Mouse (Mus musculus): ENCODE data around the gene Ppp1r3e. TPM values are rescaled to one million over a fixed set of nuclear protein-coding genes. Genes with fewer than 3 reads are reported as not detected.
A peak's percentile ranks its signal among the peaks of the same experiment; 100 is the strongest.

Gene Ppp1r3e
- polyA plus RNA-seq, 1 experiment from 2014 or later = 0.51 TPM

- no peaks in the 10 kb centered on the region for H3K9me3 ChIP-seq (replicated peaks; ENCODE audit: control insufficient read depth, low read length)
- H3K27me3 ChIP-seq (ENCODE audit: control insufficient read depth, insufficient read depth, low read depth, low read length) = no peaks in the 10 kb centered on the region
- no peak overlapping the region for H3K4me2 ChIP-seq (ENCODE audit: low read depth, low read length)
- WGBS (ENCODE audit: insufficient replicate concordance) = 80% methylated on average over 11 of the region's 11 CpGs
- no peak overlapping the region for H3K9ac ChIP-seq (ENCODE audit: low read depth, low read length)
- H3K36me3 ChIP-seq (ENCODE audit: control insufficient read depth, insufficient read depth) = no peaks in the 10 kb centered on the region
- no peak overlapping the region for H3K27ac ChIP-seq (ENCODE audit: low read length)
- ATAC-seq (ENCODE audit: low read depth) = no peak
- H3K4me1 ChIP-seq (ENCODE audit: control insufficient read depth, low read depth, low read length) = peaks cover 11% of the 10 kb centered on the region
- H3K4me3 ChIP-seq (ENCODE audit: low read depth, low read length) = no peak overlapping the region
Observed at GRCm38 (mm10) chr14:54885309-54885708, 8.0 kb upstream of the Ppp1r3e start.

DNA sequence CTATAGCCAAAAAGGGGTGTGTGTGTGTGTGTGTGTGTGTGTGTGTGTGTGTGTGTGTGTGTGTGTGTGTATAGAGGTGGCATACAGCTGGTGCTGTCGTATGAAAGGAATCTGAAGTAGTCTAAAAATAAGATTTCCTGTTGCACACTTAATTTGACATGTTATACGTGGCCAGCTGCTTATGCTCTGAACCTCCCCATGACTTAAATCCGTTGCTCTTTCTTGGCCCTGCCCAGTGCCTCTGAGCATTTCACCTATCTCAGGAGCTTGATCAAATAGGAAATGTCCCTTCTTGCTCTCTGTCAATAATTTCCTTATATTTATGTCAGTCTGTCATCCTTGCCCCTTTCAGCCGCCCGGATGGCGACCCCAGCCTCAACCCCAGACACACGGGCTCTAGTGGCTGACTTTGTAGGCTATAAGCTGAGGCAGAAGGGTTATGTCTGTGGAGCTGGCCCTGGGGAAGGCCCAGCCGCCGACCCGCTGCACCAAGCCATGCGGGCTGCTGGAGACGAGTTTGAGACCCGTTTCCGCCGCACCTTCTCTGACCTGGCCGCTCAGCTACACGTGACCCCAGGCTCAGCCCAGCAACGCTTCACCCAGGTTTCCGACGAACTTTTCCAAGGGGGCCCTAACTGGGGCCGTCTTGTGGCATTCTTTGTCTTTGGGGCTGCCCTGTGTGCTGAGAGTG is 6.8 kb upstream of the Ppp1r3e start:
- H3K4me1 ChIP-seq (ENCODE audit: control insufficient read depth, low read depth, low read length) = peaks cover 11% of the 10 kb centered on the region
- H3K4me2 ChIP-seq (ENCODE audit: low read depth, low read length) = peak overlapping the region; percentile 60; the same call in 1 of the 2 replicates
- peak overlapping the region; percentile 33; the same call in 1 of the 2 replicates for H3K9ac ChIP-seq (ENCODE audit: low read depth, low read length)
- H3K27ac ChIP-seq (ENCODE audit: low read length) = no peak overlapping the region; the same call in 1 of the 2 replicates
- H3K9me3 ChIP-seq (replicated peaks; ENCODE audit: control insufficient read depth, low read length) = no peaks in the 10 kb centered on the region
- no peak for ATAC-seq (ENCODE audit: low read depth)
- 53% methylated on average over 21 of the region's 21 CpGs for WGBS (ENCODE audit: insufficient replicate concordance)
- no peaks in the 10 kb centered on the region for H3K36me3 ChIP-seq (ENCODE audit: control insufficient read depth, insufficient read depth)
- H3K27me3 ChIP-seq (ENCODE audit: control insufficient read depth, insufficient read depth, low read depth, low read length) = no peaks in the 10 kb centered on the region
- H3K4me3 ChIP-seq (ENCODE audit: low read depth, low read length) = peak overlapping the region; percentile 66

DNA sequence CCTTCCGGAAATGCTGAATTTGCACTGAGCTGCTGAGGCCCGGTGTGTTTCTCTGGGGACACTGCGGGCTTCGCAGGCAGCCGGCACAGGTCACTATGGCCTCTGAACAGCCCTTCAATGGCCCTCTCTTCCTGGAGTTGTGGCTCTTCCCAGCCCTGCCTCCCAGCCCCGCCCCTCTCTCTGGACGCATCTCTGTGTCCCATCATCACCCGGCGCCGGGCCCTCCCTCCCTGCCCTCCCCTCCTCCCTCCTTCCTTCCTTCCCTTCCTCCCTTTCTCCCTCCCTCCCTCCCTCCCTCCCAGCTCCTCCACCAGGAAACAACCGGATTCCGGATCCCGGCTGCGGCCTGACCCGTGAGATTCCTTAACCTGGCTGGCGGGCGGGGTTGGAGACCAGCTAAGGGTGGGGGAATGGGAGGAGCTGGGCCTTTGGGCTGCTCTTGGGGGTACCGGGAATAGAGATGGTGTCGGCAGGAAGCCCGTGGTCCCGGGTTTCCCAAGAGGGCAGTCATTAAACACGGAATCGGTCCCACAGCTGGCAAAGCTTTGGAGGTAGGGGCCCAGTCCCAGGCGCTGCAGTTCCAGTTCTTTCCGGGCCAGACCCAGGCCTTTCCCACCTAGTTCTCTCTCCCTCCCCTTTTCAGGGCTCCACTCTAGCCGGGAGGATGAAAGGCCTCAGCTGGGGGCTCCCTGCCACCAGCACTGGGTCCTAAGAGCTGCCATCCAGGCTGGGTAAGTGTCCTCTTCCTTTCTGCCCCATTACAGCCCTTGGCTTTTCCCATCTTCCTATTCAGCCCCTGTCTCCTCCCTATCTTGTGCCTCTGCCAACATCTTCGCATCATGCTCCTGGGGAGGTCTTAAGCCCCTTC is 6.0 kb upstream of the Ppp1r3e start, which contains the start of the genes Bcl2l2 and Gm20521:
Gene Bcl2l2, plus strand, starts transcription at position 224 of the 868 bp plus-strand sequence.
Gene Gm20521, plus strand, starts transcription at position 288 of the 868 bp plus-strand sequence.
- no peaks in the 10 kb centered on the region for H3K27me3 ChIP-seq (ENCODE audit: control insufficient read depth, insufficient read depth, low read depth, low read length)
- H3K36me3 ChIP-seq (ENCODE audit: control insufficient read depth, insufficient read depth) = no peaks in the 10 kb centered on the region
- peak within 1 kb of the TSS; percentile 33 for H3K9ac ChIP-seq (ENCODE audit: low read depth, low read length)
- peak within 1 kb of the TSS; percentile 64 for H3K27ac ChIP-seq (ENCODE audit: low read length)
- WGBS (ENCODE audit: insufficient replicate concordance) = 2% methylated on average over 27 of the region's 27 CpGs
- H3K9me3 ChIP-seq (replicated peaks; ENCODE audit: control insufficient read depth, low read length) = no peaks in the 10 kb centered on the region
- H3K4me1 ChIP-seq (ENCODE audit: control insufficient read depth, low read depth, low read length) = peaks cover 11% of the 10 kb centered on the region
- ATAC-seq (ENCODE audit: low read depth) = peak; percentile 94
- peak within 1 kb of the TSS; percentile 60 for H3K4me2 ChIP-seq (ENCODE audit: low read depth, low read length)
- peak within 1 kb of the TSS; percentile 66 for H3K4me3 ChIP-seq (ENCODE audit: low read depth, low read length)

- Histone ChIP-seq H3K4me1 (ENCODE audit: control insufficient read depth, low read depth, low read length) (peaks cover 18% of the 10 kb centered on the region), H3K27ac (ENCODE audit: low read length) (peak overlapping the region; percentile 62), H3K4me2 (ENCODE audit: low read depth, low read length) (peak overlapping the region; percentile 99), H3K27me3 (ENCODE audit: control insufficient read depth, insufficient read depth, low read depth, low read length) (peaks cover 3% of the 10 kb centered on the region), H3K36me3 (ENCODE audit: control insufficient read depth, insufficient read depth) (no peaks in the 10 kb centered on the region), H3K9me3 (replicated peaks; ENCODE audit: control insufficient read depth, low read length) (no peaks in the 10 kb centered on the region), H3K9ac (ENCODE audit: low read depth, low read length) (peak overlapping the region; percentile 76), H3K4me3 (ENCODE audit: low read depth, low read length) (peak overlapping the region; percentile 80)
- peak; percentile 95 for ATAC-seq (ENCODE audit: low read depth)
- under 1% methylated on average over 67 of the region's 72 CpGs for WGBS (ENCODE audit: insufficient replicate concordance)
Observed at GRCm38 (mm10) chr14:54876539-54877047, 757 bp downstream of the Ppp1r3e start.

- Histone ChIP-seq H3K9ac (ENCODE audit: low read depth, low read length) (peak overlapping the region; percentile 76), H3K27me3 (ENCODE audit: control insufficient read depth, insufficient read depth, low read depth, low read length) (peaks cover 3% of the 10 kb centered on the region), H3K4me3 (ENCODE audit: low read depth, low read length) (peak overlapping the region; percentile 80), H3K4me1 (ENCODE audit: control insufficient read depth, low read depth, low read length) (peaks cover 18% of the 10 kb centered on the region), H3K4me2 (ENCODE audit: low read depth, low read length) (peak overlapping the region; percentile 99), H3K9me3 (replicated peaks; ENCODE audit: control insufficient read depth, low read length) (no peaks in the 10 kb centered on the region), H3K27ac (ENCODE audit: low read length) (peak overlapping the region; percentile 7; the same call in 1 of the 2 replicates), H3K36me3 (ENCODE audit: control insufficient read depth, insufficient read depth) (no peaks in the 10 kb centered on the region)
- ATAC-seq (ENCODE audit: low read depth) = peak; percentile 1
- WGBS (ENCODE audit: insufficient replicate concordance) = 4% methylated on average over 36 of the region's 36 CpGs
Observed at GRCm38 (mm10) chr14:54875844-54876538, 1.4 kb downstream of the Ppp1r3e start.

GRCm38 (mm10) chr14:54874165-54874564 is 3.2 kb downstream of the Ppp1r3e start:
- ATAC-seq (ENCODE audit: low read depth) = no peak
- Histone ChIP-seq H3K27me3 (ENCODE audit: control insufficient read depth, insufficient read depth, low read depth, low read length) (peaks cover 3% of the 10 kb centered on the region), H3K27ac (ENCODE audit: low read length) (no peak overlapping the region), H3K9ac (ENCODE audit: low read depth, low read length) (no peak overlapping the region), H3K9me3 (replicated peaks; ENCODE audit: control insufficient read depth, low read length) (no peaks in the 10 kb centered on the region), H3K4me1 (ENCODE audit: control insufficient read depth, low read depth, low read length) (peaks cover 18% of the 10 kb centered on the region), H3K36me3 (ENCODE audit: control insufficient read depth, insufficient read depth) (no peaks in the 10 kb centered on the region), H3K4me2 (ENCODE audit: low read depth, low read length) (no peak overlapping the region), H3K4me3 (ENCODE audit: low read depth, low read length) (no peak overlapping the region)
- 74% methylated on average over 3 of the region's 3 CpGs for WGBS (ENCODE audit: insufficient replicate concordance)

DNA sequence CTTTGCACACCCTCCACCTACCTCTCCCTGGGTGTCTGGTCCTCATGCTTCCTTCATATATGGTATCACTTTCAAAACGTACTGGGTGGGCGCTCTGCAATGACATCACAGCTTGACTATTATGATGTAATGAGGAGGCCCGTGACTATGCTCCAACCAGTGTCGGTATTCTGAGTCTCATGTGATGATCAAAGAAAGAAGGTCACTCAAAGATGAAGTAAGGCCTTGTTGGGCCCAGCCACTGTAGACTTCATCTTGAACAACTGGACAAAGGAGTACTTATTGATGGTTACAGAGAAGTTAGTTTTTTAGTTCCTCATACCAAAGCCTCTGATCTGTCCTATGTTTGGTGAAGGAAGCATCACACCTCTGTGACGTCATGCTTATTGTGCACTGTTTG is 6.5 kb downstream of the Ppp1r3e start, which contains the start of gene Homez:
Gene Homez, minus strand, starts transcription at position 101 of the 400 bp plus-strand sequence.
- no peaks in the 10 kb centered on the region for H3K9me3 ChIP-seq (replicated peaks; ENCODE audit: control insufficient read depth, low read length)
- H3K27ac ChIP-seq (ENCODE audit: low read length) = no peak within 1 kb of the TSS
- no peak for ATAC-seq (ENCODE audit: low read depth)
- no peak within 1 kb of the TSS for H3K4me2 ChIP-seq (ENCODE audit: low read depth, low read length)
- H3K36me3 ChIP-seq (ENCODE audit: control insufficient read depth, insufficient read depth) = no peaks in the 10 kb centered on the region
- WGBS (ENCODE audit: insufficient replicate concordance) = 69% methylated on average over 5 of the region's 5 CpGs
- H3K27me3 ChIP-seq (ENCODE audit: control insufficient read depth, insufficient read depth, low read depth, low read length) = no peaks in the 10 kb centered on the region; the same call in none of the 2 replicates
- H3K9ac ChIP-seq (ENCODE audit: low read depth, low read length) = no peak within 1 kb of the TSS
- H3K4me3 ChIP-seq (ENCODE audit: low read depth, low read length) = no peak within 1 kb of the TSS
- peaks cover 4% of the 10 kb centered on the region for H3K4me1 ChIP-seq (ENCODE audit: control insufficient read depth, low read depth, low read length)

GRCm38 (mm10) chr14:54868026-54868425 is 9.3 kb downstream of the Ppp1r3e start:
- 60% methylated on average over 4 of the region's 4 CpGs for WGBS (ENCODE audit: insufficient replicate concordance)
- Histone ChIP-seq H3K27me3 (ENCODE audit: control insufficient read depth, insufficient read depth, low read depth, low read length) (no peaks in the 10 kb centered on the region), H3K9me3 (replicated peaks; ENCODE audit: control insufficient read depth, low read length) (no peaks in the 10 kb centered on the region), H3K9ac (ENCODE audit: low read depth, low read length) (no peak overlapping the region), H3K36me3 (ENCODE audit: control insufficient read depth, insufficient read depth) (no peaks in the 10 kb centered on the region), H3K4me3 (ENCODE audit: low read depth, low read length) (no peak overlapping the region), H3K27ac (ENCODE audit: low read length) (no peak overlapping the region), H3K4me1 (ENCODE audit: control insufficient read depth, low read depth, low read length) (peaks cover 4% of the 10 kb centered on the region), H3K4me2 (ENCODE audit: low read depth, low read length) (no peak overlapping the region)
- ATAC-seq (ENCODE audit: low read depth) = no peak
